Mouse (Mus musculus) skeletal muscle tissue, adult 2 months (tissue): ENCODE data around the gene Gabrb1.

ENCODE experiments used
- DNase-seq: peaks from one replicate; pipeline ENCODE4 v3.0.0-alpha.2; 2012; ENCODE audit warnings: low read depth, low spot score

The Gabrb1 gene

DNA sequence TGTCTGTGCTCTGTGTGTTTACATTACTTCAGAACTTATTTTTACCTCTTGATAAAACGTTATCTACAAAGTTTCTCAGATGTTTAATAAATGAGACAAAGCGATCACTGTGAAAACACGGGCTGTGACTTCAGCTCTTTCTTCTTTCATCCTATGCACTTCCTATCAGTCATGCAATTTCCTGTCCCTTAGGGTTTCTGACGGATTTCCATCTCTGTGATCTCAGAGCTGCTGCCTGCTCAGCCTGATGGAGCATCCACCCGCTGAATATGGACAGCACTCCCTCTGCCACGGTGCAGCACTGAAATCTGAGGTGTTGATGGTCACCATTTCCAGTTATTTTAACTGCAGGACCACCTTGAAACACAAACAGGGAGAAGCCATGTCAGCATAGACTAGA is 501.6 kb downstream of the Gabrb1 start:
- DNase-seq: no peak

DNA sequence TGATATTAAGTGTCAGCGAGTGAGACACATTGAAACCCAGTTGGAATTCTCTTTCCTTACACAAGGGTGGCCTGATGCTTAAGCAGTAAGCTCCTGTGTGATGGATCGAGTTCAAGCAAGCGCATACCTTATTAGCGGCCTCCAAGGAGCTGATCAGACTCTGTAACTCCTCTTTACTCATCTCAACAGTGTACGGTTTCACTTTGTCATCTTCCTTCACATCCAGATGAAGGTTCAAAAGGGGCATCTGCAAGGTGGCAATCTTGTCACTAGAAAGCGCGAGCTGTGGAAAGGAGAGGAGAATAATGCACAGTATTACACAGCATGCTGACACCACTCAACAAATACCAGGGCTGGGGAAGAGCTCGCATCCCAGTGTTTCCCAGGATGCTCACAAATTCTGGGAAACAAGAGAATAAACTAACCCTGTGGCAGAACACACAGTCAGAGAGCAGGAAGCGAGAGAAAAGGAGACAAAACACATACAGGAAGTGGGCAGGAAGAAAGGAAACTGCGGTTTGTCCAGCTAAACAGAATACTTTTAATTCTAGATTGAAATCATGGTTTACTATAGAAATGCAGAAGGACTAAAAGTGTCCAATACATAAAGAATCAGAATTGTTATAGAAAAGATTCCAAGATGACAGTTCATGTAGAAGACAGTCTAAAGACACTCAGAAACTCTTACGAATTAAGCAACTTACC is 503.0 kb downstream of the Gabrb1 start:
- DNase-seq: no peak

DNA sequence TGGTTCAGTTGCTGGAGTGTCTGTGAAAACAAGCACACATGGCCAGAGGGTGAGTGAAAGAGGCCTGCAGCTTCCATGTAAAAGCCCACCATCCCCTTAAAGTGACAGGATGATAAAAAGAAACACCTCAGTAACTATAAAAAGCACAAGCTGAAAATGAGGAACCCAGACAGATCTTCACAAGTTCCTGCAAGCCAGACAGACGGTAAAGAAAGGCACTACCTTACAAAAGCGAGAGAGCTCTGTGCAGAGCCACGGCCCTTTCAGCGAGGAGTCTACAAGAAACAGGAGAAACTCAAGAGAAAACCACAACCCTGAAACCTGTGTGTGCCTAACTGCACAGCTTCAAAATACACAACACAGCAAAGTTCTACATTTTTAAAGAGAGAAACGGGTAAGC is 504.9 kb downstream of the Gabrb1 start:
- DNase-seq: no peak

DNA sequence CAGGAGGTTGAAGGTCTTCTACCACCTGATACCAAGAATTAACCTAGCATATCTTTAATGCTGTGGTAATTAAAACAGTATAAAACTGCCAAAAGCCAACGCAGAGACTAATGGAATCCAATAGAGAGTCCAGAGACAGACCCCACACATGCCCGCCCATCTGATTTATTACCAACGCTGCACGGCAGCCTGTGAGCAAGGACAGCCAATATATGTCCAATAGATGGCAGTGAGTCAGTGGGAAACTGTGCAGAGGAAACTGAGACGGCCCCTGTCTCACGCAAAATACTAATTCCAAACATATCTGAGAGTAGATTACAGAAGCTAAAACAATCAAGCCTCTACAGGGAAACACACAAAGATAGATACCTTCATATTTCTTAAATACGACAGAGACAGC is 506.5 kb downstream of the Gabrb1 start:
- DNase-seq: no peak

DNA sequence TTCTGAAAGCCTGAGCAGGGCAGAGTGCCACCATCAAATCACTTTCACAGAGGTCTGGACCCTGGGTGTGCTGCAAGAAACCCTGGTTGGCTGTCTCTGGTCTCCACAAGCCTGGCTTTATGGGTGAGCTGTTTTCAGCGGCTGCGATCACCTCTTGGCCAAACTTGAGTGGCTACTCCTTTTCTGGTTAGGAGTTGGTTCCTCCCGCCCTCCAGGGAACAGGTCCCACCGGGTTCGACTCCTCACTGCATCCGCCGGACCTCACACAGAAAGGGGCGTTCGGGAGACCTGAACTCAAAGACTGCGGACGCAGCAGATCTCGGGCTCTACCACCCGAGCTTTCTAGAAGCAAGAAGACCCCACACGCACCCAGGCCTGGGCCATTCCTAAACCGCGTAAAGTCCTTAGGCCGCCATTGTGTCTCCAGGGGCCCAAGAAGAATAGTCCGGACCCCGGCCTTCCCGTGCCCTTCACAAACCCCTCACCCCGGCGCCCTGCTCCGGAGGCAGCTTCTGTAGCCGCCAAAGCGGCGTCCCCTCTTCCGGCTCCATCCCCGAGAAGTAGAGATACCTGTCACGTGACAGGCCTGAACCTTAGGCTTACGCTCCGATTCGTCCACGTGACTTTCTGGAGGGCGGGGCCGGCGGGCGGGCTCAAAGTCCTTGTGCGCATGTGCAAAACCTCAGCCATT is 509.8 kb downstream of the Gabrb1 start, which contains the start of gene Commd8:
Gene Commd8 (minus strand): TSS at position 596 of the 691 bp plus-strand sequence.
- DNase-seq: peak; percentile 92

DNA sequence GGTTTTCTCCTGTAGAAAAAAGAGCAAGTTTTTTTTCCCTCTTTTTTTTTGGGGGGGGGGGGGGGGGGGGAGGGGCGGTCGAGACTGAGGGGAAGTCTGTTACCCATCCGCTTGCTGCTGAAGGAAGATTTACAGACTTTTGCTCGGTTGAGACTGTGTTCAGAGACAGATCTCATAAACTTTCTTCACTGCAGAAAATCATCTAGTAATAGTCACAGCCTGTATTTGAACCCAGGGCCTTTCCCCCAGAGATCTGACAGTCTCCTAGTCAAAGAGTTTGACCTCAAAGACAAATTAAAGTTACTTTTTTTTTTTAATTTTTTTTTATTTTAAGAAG is 510.3 kb downstream of the Gabrb1 start:
- no peak for DNase-seq

DNA sequence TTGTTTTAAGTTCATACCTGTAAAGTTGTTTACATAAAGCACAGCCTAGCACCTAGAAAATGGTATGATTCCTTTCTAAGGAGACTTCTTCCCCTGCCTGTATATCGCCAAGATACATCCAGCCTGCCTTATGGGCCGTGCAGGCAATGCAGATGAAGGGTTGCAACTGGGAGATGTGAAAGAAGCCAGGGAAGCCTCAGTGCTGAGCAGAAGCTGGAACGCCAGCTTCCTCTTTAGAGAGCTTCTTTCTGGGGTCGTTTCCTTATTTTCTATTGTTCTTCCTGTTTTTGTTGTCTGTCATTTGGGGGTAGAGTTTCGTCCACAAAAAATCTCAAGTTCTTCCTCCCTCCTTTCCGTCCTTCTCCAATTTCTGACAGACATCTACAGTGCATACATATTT is 512.2 kb downstream of the Gabrb1 start:
- no peak for DNase-seq

DNA sequence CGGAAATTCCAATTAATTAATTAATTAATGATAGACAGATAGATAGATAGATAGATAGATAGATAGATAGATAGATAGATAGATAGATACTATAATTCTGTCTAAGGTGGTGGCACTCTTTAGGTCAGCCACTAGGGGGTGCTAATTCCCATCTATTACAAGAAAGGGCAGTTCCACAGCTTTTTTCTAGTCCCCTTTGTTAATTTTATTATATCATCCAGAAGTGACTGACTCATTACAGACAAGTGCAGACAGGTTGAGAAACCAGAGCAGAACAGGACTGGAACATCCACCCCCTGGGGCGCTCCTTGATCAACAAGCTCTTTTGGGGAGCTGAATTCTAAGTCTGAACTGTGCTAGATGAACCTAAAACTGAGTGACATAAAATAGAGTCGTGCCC is 514.8 kb downstream of the Gabrb1 start:
- DNase-seq: peak; percentile 57

DNA sequence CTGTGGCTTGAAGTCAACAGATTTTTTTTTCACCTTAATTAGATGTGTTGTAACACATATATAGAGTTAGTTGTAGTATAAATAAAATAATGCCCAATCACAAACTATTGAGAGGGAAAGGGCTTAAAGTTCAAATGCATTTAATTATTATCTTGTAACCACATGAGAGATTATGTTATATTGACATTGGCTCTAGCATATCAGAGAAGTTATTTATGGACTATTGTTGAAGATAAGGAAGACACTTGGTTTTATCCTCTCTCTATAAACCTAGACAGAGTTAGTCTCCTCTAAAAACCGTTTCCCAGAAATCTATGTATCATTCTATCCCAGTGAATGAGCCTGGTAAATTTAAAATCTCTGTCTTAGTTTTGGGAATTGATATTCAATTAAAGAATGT is 515.6 kb downstream of the Gabrb1 start:
- no peak for DNase-seq

DNA sequence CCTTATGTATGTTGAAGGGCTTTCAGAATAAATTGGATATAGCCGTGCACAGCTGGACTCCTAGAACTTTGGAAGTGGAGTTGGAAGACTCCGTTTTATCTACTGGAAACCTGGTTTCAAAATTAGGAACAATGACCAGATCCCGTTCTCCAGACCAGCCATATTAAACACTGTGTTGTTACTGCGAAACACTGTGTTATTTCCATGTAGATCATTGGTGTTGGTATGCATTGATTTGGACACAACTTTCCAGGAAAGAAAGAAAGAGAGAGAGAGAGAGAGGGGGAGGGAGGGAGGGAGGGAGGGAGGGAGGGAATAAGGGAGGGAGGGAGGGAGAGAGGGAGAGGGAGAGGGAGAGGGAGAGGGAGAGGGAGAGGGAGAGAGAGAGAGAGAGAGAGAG is 517.1 kb downstream of the Gabrb1 start:
- no peak for DNase-seq

DNA sequence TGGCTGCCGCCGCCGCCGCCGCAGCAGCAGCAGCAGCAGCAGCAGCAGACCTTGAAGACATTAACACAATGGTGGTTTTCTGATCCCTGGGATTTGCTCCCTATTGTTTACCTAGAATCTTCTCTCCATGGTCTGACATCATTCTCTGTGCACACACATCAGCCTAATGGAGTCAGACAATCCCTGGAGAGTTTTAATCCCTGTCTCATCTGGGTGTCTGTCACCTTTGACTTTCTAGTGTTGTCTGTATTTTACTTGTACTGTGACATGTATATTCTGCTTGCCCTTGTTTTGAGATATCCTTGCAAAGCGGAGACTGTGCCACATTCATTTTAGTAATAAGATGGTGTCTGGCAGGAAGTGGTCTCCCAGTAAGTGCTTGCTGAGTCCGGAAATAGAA is 517.6 kb downstream of the Gabrb1 start:
- DNase-seq: no peak

DNA sequence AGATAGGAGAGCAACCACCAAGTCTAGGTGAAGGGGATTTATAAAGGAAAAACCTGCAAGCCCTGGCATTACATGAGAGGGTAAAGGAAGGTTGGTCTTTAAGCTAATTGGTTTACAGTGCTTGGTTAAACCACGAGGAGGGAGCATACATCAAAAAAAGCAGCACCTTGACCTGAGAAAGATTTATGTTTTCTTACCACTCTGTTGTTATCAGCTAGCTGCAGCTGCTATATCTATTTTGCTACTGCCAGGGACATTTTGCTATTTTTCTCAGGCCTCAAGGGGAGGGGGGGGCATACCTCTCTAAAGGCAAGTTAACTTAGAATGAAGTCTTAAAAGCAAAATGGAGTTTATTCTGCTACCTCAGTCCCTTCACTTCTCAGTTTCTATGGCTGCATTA is 523.3 kb downstream of the Gabrb1 start:
- DNase-seq: no peak

DNA sequence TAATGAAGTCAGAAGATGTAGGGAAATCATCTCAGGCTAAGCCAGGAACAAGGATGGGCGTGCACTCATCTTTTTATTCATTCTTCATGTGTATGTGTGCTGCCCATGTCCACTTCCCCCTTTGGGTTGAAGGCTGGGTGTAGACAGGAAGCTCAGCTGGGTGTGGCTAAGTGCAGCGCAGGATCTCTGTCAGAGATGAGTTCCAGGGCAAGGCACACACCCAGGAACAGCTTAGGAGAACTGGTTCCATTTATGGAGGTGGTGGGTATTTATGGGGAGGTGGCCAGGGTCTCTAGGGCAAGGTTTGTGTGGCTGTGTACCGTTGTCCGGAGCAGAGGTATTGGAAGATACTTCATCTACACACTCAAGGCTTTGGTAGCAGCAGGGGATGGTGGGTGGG is 524.9 kb downstream of the Gabrb1 start:
- DNase-seq: peak; percentile 52

DNA sequence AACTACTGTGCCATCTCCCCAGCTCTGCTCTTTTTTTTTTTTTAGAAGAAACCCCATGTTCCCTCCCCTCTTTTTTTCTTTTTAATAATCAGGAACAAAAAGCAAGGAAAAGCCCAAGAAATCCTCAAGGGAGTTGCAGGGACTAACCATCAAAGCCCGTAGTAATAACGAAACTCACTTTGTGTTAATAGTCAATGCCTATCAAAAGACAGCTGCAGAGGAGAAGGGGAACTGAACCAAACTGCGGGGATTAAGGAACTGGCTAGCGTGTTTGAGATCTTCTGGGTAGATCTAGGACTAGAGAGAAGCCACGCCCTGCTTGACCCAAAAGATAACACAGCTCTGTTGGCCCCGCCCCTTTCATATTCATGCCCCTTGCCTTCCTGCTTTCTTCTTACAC is 526.0 kb downstream of the Gabrb1 start:
- DNase-seq: peak; percentile 47

DNA sequence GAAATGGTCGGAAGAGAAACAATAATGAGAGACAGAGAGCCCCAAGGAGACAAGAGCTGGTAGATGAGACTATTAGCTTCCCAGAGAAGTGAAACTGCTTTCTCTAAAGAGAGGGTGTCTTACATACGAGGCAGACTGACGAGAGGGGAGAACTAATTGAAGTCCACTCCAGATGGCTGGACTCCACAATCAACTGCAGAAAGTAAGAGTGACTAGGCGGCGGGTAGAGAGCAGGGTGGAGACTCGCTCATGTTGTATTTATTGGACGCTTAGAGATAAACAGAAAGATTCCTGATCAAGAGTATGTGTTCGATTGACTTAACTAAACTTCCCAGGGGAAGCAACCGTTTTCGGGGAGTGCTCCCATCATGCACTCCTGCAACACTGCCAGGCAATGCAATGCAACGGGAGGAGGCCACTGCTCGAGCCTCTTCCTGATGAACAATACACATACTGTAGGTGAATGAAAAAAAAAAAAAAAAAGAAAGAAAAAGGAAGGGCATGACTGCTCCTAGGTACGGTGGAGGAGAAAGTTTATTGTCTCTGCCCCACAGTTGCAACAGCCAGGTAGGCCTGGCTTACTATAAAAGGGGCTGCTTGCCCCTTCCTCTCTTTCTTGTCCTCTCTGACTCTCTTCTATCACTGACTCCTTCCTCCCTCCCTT is 526.7 kb downstream of the Gabrb1 start:
- DNase-seq: no peak

DNA sequence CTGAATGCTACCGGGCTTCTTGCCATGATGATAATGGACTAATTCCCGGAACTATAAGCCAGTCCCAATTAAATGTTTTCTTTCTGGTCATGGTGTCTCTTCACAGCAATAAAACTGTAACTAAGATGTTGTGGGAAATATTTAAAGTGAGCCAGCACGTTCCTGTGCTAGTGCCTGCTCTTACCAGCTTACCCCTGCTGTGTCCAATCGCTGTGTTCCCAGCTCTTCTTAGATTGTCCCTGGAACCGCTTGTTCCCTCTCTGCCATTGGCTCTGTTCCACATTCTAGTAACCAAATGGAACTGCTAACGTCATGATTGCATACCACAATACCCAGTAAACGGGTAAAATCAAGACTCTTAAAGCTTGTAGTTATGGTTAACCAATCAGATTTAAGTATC is 533.2 kb downstream of the Gabrb1 start:
- no peak for DNase-seq

DNA sequence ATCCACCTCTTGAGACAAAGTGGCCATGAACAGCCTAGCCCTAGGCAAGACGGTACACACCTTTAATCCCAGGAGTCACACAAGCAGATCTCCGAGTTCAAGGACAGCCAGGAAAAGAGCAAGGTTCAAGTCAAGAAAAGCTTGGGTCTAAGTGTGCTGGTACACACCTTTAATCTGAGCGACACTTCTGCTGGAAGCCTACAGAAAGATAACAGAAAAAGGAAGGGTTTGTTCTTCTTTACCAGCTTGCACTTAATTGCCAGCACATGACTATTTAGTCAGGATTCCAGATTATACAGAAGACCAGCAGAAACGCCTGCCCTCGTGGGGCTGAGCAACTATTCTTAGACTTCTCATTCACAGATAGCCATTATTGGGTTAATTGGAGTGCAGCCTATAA is 534.0 kb downstream of the Gabrb1 start:
- no peak for DNase-seq

DNA sequence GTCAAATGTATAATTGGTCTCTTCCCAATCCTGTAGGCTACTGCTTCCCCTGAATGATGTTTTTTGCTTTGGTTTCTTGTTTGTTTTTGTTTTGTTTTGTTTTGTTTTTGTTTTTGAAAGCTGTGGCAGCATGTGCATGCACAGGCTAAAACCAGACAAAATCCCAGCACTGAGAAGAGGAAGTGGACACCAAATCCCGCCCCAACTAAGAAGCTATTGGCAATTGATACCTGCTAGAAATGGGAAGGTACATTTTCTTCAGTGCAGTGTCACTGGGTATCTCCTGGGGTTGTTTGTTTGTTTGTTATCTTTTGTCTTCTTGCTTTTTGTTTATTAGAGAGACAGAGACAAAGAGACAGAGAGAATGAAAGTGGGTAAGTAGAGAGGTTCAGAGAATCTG is 537.5 kb downstream of the Gabrb1 start:
- DNase-seq: no peak
